Mouse (Mus musculus) frontal cortex, postnatal 36 days (tissue): ENCODE data around the gene Zfp385a.

Experiments used
- DNase-seq, 2 experiments: peaks; one replicate each; pipeline ENCODE4 v3.0.0; 2022; ENCODE audit warnings: low spot score in 2 of 2

Zfp385a gene

DNA sequence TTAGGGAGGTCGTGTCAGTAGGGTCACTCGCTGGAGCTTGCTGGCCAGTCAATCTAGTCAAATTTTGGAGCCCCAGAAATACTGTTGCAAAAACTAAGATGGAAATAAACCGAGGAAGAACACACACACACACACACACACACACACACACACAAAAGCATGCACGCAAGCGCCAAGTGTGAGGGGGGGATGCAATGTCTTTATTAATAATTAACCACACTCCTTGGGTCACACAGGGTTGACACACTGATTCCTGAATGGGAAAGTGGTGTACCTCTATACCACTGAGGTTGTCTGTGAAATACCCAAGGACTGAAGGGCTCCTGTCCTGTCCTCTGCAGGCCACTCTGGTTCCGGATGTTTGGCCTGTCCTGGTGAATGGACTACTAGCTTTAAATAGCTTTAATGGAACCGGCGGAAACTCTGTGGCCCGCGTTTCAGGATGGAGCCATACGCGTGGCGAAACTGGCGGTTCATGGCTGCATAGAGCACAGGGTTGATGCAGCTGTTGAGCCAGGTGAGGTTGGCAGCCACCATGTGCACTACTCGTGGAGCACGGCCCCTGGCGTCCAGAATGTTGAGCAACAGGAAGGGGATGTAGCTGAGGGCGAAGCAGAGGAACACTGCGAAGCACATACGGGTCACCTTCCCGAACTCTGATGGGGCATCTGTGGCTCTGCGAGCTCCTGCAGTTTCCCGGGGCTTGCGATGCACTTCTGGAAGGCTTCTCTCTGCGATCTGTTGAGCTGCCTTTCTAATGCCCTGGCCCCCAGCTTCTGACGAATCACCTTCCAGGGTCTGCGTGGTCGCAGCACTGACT lies 31.6 kb downstream of the Zfp385a start:
- no peak for DNase-seq

DNA sequence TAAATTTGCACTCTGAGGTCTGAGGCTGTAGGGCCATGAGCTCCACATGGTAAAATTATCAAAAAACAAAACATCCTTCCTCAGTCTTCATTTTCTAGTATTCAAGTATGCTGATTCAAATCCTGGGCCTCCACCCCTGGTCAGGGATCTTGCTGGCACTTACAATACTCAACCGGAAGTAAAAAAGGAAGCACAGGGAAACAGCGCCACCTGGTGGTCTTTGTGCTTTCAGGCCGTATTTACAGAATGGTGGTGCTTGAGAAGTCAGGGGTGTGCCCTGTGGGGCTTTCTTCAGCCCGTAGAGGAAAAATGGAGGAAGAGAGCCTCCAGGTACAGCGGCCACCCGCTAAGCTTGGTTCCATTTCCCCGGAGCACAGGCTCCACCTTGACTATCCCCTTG lies 32.8 kb downstream of the Zfp385a start:
- peak; percentile 94 to 97 for DNase-seq

DNA sequence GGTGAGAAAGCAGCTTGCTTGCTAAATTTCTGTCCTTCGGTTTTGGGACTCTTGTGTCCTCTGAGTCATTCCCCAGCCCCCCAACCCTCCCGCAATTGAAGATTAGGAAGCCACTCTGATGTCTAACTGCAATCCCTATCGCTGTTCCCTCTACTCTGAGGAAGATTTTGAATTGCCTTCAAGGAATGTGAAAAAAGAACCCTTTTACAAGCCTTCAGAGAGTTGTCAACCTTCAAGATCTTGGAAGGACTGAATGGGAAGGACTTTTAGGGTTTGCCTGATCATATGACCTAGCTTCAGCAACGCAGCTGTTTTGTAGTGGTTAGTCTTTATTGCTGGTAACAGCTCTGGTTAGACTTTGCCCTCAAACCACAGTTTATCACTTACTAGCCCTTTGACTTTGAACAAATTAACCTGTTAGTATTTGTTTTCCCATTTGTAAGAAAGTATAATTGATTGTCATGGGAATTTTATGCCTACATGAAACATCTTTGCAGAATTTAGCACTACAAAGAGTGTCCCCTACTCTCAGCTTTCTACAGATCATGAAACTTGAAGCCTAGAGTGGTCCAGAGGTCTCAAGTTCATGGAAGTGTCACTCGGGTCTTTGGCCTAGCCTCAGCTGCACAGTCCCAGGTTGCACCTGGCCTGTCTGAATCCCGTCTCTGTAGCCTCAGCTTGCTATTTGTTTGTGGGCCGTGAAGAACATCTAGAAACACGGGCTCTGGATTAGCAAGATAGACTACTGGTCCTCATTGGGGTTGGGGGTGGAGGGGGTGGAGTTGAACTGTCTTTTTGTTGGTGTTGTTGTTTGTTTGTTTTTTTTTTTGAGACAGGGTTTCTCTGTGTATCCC lies 33.9 kb downstream of the Zfp385a start:
- DNase-seq: no peak

DNA sequence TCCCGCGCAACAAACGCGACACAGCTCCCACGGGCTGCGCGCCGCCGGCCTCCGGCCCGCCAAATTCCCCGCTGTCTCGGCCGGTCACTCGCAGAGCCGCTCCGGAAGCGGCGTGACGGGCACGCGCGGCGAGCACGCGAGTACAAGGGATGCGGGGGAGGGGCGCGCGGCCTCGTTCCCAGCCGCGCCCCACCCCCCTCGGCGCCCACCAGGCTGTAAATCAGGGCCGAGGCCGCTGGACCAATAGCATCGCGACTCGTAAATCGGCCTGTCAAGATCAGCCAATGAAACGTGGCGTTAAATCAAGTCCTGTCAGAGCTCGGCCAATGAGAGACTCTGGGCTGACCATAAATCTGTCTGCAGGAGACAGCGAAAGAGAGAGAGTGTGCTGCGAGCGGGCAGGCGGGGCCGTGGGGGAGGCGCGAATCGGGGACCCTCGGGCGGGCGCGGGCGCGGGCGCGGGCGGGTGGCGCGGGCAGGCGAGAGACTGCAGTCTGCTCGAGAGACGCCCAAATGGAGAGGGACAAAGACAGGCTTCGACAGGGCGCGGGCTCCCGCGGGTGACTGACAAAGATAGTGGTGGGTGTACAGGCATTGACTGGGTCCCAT lies 34.7 kb downstream of the Zfp385a start:
- peak; percentile 95 to 98 for DNase-seq

DNA sequence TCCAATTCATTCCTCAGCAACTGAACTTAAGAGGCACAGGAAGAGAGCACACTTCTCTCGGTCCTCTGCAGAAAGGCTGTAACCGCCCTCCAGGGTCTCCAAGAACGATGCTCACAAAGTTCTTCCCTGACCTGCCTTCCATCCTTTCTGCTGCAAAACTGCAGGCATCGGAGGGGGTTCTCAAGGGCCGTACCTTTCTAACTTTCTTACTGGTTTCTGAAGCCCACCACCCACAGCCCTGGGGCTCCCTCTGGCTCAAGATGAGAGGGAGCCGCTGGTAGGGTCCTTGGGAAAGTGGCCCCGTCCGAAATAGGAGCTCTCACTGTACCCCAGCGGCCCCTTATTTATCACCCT lies 35.3 kb downstream of the Zfp385a start:
- DNase-seq: no peak

DNA sequence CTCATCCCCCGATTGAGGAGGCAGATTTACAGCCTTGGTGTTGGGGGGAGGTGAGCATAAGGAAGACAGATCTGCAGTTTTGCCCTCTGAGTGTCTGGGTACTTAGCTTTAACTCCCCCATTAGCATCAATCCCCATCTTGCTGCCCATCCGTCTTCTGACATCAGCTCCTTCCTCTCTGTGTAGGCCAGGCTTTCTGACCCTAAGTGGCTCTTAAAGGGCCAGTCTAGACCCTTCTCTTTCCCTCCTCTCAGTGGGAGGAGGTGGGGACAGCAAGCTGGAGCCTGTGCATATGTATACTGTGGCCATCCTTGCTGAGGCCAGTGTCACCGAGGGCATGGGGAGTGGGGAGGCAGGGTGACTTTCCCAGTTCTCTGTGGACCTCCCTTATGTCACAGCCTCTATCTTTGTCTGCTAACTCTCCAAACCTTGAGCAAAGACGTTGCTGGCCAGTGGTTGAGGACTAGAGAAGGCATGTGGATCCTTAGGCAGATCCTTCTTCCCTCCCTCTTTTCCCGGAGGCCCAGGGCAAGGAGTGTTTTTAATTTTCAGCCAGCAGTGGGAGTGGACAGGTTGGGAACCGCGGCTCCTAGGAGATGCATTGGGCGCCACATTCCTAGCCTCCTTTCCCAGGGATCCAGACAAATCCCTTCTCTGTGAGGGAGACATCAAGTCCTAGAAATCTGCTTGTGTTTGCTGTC lies 35.8 kb downstream of the Zfp385a start:
- no peak for DNase-seq

DNA sequence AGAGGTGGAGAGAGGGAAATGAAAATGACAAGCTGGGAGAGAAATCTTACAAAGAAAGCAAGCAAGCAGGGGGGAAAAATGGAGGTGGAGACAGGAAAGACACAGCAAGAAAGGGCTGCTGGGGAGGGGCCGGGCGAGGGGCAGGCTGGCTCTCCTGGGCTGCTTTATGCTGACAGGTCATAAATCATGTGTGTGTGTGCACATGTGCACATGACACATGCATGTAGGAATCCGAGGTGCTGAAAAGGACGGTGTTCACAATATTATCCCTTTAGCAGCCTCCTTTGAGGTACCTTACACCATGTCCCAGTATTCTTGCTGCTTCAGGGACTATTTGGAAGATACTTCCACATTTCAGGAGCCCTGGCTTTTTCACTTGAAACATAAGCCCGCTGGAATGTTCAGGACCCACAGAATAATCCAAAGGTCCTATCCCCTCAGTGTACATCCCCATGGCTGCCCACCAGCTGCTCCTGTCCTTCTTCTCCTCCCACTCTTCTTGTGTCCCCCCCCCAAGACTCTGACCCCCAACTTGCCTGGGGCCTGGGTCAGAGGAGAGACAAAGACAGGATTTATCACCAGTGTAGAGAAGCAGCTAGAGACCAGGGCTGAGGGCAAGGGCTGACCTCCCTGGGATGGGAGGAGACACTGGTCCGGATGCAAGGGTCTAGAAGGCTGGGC lies 37.4 kb downstream of the Zfp385a start:
- DNase-seq: no peak

DNA sequence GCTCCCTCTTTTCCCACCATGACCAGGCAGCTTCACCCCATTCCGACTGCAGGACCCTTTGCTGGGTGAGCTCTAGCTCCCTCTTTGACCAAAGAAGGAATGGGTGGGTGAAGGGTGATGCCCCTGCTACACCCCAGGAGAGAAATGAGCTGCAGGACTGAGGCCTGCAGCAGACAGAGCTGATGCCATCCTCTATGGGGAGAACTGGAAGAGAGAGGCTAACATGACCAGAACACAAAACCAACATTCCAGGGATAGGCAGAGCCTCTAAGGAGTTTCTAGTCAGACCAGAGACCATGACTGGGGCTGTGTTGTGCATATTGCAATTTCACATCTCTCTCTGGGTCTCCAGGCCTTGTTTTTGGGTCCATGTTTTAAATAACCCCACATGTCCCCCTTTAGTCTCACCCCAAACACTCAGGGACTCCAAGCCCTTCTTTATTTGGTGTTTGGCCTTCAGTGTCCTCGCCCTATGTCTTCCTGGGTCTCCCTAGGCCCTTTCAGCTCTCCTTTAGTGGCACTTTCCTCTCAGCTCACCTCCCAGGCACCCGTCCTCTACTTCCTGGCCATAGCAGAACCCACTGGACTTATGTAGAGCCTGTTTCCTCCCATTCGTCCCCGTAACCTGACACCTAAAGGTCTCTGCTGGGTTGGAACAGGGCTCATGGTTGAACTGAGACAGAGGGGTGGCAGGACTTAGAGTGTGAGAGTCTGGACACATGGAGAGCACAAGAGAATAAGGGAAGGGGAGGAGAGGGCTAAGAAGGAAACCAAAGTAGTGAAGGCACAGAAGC lies 38.1 kb downstream of the Zfp385a start:
- no peak for DNase-seq

DNA sequence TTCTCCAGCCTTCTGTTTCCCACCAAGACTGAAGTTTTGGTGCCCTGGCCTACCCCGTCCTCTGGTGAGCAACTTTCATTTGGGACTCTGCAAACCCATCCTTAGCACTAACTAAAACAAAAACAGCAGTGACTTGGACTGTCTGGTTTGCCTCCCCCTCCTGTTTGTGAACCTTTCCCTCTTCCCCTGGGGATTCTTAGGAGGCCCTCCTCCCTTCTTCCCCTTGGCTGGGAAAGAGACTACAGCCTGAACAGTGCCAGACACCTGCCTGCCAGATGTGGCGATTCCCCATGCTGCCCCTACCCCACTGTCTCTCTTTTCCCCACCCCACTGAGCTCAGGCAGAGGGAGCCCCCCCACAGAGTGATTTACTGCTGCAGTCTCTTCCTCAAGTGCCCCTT lies 38.8 kb downstream of the Zfp385a start:
- no peak for DNase-seq

DNA sequence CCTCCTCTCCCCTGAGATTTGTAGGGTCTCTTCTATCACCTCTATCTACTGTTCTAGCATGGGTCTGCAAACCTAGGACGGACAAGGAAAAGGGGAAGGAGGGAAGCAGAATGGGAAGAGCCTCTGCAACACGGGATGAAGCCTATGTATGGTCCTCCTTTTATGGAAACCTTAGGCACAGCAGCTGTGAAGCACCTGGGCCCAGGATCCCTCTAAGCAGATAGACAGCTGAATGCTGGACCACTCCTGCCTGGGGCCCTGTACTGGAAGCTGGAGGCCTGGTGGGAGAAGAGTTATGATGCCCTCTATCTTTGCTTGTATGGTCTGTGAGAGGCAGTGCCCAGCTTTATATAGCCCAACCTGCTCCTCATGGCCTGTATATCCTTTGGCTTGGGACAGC lies 39.3 kb downstream of the Zfp385a start:
- no peak for DNase-seq

DNA sequence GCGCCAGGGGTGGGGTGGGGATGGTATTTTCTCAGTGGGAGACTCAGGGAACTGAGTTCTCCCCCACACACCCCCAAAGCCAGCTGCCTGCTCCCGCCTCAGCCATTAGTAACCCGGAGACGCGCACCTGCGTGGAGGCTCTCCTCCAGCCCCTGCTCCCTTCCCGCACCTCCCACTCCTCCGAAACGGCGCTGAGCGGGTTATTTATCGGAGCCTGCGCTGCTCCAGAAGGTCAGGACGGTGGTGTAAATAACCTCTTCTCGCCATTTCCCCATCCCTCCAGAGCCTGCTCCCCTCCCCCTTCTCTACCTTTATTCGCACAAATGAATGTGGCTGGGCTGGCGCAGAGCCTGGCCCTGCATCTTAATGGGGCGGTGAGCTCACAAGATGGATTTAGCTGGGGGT lies 39.8 kb downstream of the Zfp385a start:
- no peak for DNase-seq

DNA sequence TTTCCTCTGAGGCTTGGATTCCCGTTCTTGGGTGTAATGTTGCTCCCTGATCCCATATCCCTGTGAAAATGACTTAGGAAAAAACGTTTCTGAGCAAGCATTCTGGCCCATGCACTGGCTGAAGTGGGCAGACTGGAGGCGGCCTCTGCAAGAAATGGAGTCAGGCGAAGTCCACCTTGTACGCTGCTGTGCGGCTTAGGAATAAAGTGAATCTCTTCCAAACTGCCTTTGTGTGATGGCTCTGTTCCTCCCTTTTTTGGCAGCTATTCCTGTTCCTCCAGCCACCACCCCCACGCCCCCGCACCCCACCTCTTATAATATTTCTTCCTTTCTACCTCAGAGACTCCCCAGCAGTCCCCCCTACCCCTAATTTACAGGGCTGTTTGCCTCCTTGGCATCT lies 40.2 kb downstream of the Zfp385a start:
- DNase-seq: no peak

DNA sequence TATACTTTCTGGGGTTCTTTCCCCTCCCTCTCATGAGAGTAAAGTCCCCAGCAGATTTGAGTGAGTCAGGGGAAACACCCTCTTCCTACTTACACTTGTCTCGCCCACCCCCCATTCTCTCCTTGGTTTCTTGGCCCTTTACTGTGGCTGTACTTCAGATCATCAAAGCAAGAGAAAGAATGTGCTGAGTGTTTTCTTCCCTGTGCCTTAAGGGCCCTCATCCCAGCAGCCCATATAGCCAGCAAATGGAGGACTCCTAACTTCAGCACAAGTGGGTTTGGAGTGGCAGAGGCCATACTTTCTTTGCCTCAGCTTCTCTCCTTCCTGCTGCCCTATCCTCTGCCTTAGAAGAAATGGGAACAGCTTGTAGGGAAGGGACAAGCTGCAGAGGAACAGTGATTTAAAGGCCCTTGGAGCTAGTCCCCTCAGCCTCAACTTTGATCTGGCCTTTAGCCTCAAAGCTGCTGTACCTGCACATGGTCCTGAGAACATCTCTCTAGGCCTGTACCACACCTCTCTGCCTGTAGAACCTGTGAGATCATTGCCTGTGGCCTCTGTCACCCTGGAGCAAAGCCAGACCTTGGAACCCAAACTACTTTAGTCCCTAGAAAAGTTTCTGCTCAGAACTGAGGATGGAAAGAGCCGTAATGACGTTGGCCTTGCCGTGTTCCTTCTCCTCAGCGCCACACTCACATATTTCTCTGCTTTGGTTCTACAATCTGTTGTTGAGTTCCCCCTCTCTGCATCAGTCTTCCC lies 40.9 kb downstream of the Zfp385a start:
- no peak for DNase-seq

DNA sequence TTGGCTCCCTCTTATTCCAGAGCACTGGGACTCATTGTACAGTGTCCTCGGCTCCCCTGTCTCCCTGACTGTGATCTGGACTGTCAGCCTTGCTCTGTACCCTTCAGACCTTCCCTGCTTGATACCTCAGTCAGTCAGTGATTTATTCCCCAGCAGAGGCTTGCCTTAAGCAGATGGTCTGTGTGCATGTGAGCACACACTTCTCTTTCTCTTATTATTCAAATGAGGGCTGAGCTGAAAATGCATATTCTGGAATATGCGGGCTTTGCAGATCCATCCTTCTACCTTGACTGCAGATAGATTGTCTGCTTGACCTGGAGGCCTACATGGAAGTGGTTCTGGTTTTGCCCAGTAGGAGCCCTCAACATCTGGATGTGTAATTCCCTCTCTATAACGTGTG lies 41.9 kb downstream of the Zfp385a start:
- DNase-seq: no peak

DNA sequence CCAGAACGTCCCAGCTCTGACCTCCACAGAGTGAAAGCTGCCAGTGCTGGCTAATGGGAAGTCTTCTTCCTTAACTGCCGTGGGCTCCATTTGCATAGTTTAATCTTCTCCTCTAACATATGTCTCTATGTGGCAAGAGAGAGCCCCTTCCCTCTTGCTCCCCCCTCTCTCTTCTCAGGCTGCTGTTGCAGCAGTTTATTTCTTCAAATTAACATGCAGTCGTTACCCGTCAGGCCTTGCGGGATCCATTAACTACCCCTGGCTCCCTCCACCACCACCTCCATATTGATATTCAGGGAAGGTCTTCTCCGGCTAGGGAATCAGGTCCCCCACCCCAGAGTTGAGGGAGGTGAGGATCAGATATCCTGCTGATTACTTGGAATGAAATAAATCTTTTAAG lies 42.6 kb downstream of the Zfp385a start:
- DNase-seq: no peak

DNA sequence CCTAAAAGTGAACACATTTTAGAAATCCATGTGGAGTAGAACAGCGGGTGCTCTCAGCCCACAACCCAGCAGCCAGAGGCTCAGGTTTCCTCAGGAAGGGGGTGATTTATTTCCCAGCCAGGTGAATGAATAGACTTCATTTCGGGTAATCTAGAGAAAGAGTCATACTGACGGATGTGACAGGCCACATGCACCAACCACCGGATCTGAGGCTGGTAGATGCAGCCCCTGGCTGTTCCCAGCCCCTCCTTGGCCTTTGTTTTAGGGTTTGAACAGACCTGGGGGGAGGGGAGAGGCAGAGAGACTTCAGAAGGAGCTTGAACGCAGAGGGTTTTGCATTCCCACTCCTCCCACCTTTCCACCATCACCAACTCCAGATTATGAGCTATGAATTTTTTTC lies 44.0 kb downstream of the Zfp385a start:
- DNase-seq: no peak

DNA sequence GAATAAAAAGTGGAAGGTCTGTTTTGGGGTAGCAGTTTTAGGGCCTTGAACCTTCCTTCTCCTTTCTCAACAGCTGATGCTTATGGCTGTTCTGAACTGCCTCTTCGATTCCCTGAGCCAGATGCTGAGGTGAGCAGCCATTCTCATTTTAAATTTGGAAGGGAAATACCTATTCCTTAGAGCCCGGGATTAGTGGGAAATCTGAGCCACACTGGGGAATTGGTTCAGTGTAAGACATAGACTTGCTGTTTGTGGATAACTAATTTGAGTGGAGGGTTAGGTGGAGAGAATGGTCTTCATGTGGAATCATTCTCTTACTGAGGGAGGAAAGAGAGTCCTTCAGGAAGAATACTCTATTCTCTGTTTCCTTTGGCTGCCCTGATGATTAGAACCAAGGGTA lies 45.2 kb downstream of the Zfp385a start:
- no peak for DNase-seq

DNA sequence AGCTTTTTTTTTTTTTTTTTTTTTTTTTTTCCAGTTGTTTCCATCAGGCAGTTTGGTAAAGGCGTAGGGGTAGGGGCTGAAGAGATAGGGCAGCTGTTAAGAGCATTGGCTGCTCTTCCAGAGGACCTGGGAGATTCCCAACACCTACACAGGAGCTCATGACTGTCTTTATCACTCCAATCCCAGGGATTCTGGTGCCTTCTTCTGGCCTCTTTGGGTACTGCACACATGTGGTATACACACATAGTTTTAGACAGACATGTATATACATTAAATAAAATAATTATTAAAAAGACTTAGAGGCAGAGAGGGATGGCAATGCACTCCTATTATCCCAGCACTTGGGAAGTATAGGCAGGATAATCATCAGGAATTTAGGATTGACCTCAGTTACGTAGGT lies 46.5 kb downstream of the Zfp385a start:
- no peak for DNase-seq

DNA sequence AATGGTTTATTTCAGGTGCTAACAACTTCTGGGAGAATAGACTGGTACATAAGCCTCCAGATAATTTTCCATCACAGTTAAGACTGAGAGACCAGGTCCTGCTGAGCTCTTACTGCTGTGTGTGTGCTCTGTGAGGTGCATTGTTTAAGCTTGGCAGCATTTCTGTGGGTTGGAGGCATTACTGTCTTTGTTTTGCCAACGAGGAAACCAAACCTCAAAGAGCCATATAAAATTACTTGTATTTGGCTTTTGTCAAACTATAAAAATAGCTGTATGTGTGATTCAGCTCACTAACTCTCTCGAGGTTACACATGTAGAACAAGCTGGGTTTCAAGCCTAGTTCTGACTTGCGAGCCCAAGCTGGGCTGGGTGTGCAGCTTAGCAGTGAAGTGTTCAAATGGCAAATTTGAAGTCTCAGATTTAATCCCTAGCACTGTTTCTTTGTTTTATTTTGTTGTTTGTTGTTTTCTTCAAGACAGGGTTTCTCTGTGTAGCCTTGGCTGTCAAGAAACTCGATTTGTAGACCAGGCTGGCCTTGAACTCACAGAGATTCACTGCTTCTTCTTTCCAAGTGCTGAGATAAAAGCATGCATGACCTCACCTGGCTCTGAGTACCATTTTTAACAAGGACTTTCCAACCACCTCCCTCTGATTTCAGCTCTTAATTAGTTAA lies 47.1 kb downstream of the Zfp385a start:
- DNase-seq: no peak
